Mouse (Mus musculus): Measurements from ENCODE around the gene Prdx1. TPM values are rescaled to one million over a fixed set of nuclear protein-coding genes. Genes with fewer than 3 reads are reported as not detected.
"Not testable (repeated sequence)": the region's sequence is repeated elsewhere in the genome, so short reads cannot be mapped to it uniquely, and the experiment has no call there.

The Prdx1 gene
- polyA plus RNA-seq, 1 experiment from 2014 or later: 1,105 TPM

DNA sequence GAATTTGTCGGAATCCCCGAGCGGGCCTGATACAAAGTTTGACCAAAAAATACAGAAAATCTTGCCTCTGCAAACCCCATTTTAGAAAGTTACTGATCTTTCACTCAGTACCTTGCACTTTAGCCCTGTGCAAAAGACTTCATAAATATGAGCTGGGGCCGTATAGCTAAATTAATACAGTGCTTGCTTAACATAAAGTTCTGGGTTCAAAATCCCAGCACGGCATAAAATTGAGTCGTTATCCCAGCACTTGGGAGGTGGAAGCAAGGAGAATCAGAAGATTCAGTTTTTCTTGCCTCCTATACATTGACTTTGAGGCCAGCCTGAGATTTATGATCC is 33.6 kb upstream of the Prdx1 start:
- peak overlapping the region; percentile 92 for H3K27ac ChIP-seq (replicated peaks; ENCODE audit: low read depth, low read length)
- H3K9me3 ChIP-seq (ENCODE audit: control insufficient read depth, low read length): no peaks in the 10 kb centered on the region
- ATAC-seq (ENCODE audit: low read depth): peak; percentile 7; the same call in 1 of the 2 replicates
- DNase-seq (ENCODE audit: low spot score): no peak
- H3K27me3 ChIP-seq (replicated peaks; ENCODE audit: control insufficient read depth, insufficient read depth, low read length): no peaks in the 10 kb centered on the region
- H3K4me2 ChIP-seq (ENCODE audit: low read depth, low read length): peak overlapping the region; percentile 55
- H3K9ac ChIP-seq (ENCODE audit: low read depth, low read length): peak overlapping the region; percentile 89
- H3K36me3 ChIP-seq (ENCODE audit: control insufficient read depth, insufficient read depth, low read length): peaks cover 28% of the 10 kb centered on the region
- peak overlapping the region; percentile 79 for H3K4me3 ChIP-seq (ENCODE audit: low read depth, low read length)
- peaks cover 9% of the 10 kb centered on the region for H3K4me1 ChIP-seq (ENCODE audit: control insufficient read depth, insufficient read depth, low read length)
- WGBS: 9% methylated on average over 6 of the region's 6 CpGs

DNA sequence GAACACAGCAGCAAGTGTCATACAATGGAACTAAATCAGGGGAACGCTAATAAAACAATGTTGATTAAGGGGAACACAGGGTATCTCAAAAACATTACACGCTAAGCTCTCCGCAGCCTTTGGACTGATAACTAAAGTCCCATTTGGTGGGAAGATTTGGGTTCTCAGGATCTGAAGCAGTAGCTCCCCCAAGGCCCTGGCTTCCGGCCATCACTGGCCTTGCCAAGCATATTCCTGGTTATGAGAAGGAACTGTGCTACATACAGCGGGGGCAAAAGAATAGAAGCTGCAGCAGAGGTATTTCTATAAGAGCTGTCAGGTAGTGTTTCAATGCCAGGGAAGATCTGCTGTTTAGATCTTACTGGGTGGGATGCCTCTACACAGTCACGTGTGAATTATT is 32.1 kb upstream of the Prdx1 start:
- no peaks in the 10 kb centered on the region for H3K27me3 ChIP-seq (replicated peaks; ENCODE audit: control insufficient read depth, insufficient read depth, low read length)

DNA sequence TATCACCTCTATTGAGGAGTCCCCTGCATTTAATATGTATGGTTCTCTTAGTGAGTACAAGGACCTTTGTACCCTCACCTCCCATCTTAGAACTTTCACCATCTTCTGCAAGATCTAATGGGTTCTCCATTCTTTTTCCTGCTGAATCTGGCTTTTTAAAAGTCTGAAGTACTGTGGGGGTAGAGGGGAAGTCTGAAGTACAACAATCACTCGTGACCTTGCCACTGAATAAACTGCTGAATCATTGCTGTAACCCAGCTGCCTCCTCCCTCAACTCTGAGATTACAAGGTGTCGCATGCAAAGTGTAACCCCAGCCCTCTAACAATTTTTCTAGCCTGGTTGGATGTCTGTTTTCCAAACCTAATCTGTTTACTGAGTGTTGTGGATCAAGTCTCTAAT is 30.2 kb upstream of the Prdx1 start:
- Histone ChIP-seq H3K27me3 (replicated peaks; ENCODE audit: control insufficient read depth, insufficient read depth, low read length) (no peaks in the 10 kb centered on the region), H3K27ac (replicated peaks; ENCODE audit: low read depth, low read length) (no peak overlapping the region), H3K9ac (ENCODE audit: low read depth, low read length) (no peak overlapping the region), H3K36me3 (ENCODE audit: control insufficient read depth, insufficient read depth, low read length) (no peaks in the 10 kb centered on the region), H3K9me3 (ENCODE audit: control insufficient read depth, low read length) (no peaks in the 10 kb centered on the region), H3K4me2 (ENCODE audit: low read depth, low read length) (no peak overlapping the region), H3K4me1 (ENCODE audit: control insufficient read depth, insufficient read depth, low read length) (peaks cover 2% of the 10 kb centered on the region), H3K4me3 (ENCODE audit: low read depth, low read length) (no peak overlapping the region)
- 54% methylated on average over 2 of the region's 2 CpGs for WGBS
- ATAC-seq (ENCODE audit: low read depth) (no peak), DNase-seq (ENCODE audit: low spot score) (no peak)

More for the DNA sequence above, 32.1 kb upstream of the Prdx1 start:
- H3K9ac ChIP-seq (ENCODE audit: low read depth, low read length): no peak overlapping the region
- WGBS: 89% methylated on average over 6 of the region's 6 CpGs
- H3K4me3 ChIP-seq (ENCODE audit: low read depth, low read length): no peak overlapping the region
- DNase-seq (ENCODE audit: low spot score) (no peak), ATAC-seq (ENCODE audit: low read depth) (no peak)
- H3K36me3 ChIP-seq (ENCODE audit: control insufficient read depth, insufficient read depth, low read length): peaks cover 14% of the 10 kb centered on the region
- H3K4me1 ChIP-seq (ENCODE audit: control insufficient read depth, insufficient read depth, low read length): peaks cover 7% of the 10 kb centered on the region
- no peaks in the 10 kb centered on the region for H3K9me3 ChIP-seq (ENCODE audit: control insufficient read depth, low read length)
- H3K27ac ChIP-seq (replicated peaks; ENCODE audit: low read depth, low read length): no peak overlapping the region
- no peak overlapping the region for H3K4me2 ChIP-seq (ENCODE audit: low read depth, low read length)

DNA sequence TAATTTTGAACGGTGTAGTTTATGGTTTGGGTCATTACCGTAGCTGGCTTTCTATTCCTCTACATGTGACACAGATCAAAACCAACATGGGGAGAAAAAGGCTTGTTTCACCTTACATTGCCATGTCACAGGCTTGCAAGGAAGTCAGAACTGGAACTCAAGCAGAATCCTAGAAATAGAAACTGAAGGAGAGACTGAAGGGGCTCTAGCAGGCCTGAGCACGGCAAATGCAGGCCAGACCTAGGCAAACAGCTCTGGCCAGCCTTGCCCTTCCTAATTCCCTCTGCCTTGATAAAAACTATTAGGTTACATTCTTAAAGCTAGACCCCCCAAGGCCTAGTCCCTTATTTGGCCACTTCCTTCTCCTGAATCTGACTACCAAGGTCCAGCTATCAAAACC is 29.7 kb upstream of the Prdx1 start:
- Histone ChIP-seq H3K4me3 (ENCODE audit: low read depth, low read length) (no peak overlapping the region), H3K27ac (replicated peaks; ENCODE audit: low read depth, low read length) (no peak overlapping the region), H3K4me1 (ENCODE audit: control insufficient read depth, insufficient read depth, low read length) (no peaks in the 10 kb centered on the region), H3K9me3 (ENCODE audit: control insufficient read depth, low read length) (no peaks in the 10 kb centered on the region), H3K36me3 (ENCODE audit: control insufficient read depth, insufficient read depth, low read length) (no peaks in the 10 kb centered on the region), H3K4me2 (ENCODE audit: low read depth, low read length) (no peak overlapping the region), H3K9ac (ENCODE audit: low read depth, low read length) (no peak overlapping the region), H3K27me3 (replicated peaks; ENCODE audit: control insufficient read depth, insufficient read depth, low read length) (no peaks in the 10 kb centered on the region)
- ATAC-seq (ENCODE audit: low read depth) (no peak), DNase-seq (ENCODE audit: low spot score) (no peak)
- 67% methylated on average over 3 of the region's 3 CpGs for WGBS

DNA sequence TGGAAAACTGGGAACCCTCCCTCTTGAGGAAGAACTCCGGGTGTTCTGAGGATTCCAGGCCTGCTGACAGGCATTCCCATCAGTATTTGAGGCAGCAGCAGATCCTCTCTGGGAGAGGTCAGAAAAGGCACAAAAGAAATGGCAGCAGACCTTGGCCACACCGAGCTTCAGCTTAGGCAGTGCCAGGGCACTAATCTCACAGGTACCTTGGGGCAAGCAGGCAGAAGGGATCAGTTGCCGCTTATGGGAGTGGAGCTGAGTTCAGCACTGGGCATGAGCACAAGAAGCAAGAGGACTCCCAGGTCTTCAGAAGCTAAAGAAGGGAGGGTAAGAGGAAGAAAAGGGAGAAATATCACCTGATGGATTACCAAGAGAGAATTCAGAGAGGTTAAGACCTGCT is 27.4 kb upstream of the Prdx1 start:
- no peaks in the 10 kb centered on the region for H3K27me3 ChIP-seq (replicated peaks; ENCODE audit: control insufficient read depth, insufficient read depth, low read length)
- no peak overlapping the region for H3K4me3 ChIP-seq (ENCODE audit: low read depth, low read length)
- H3K4me2 ChIP-seq (ENCODE audit: low read depth, low read length): no peak overlapping the region
- H3K36me3 ChIP-seq (ENCODE audit: control insufficient read depth, insufficient read depth, low read length): no peaks in the 10 kb centered on the region
- no peaks in the 10 kb centered on the region for H3K4me1 ChIP-seq (ENCODE audit: control insufficient read depth, insufficient read depth, low read length)
- no peaks in the 10 kb centered on the region for H3K9me3 ChIP-seq (ENCODE audit: control insufficient read depth, low read length)
- 44% methylated on average over 3 of the region's 3 CpGs for WGBS
- DNase-seq (ENCODE audit: low spot score) (no peak), ATAC-seq (ENCODE audit: low read depth) (no peak)
- H3K27ac ChIP-seq (replicated peaks; ENCODE audit: low read depth, low read length): no peak overlapping the region
- H3K9ac ChIP-seq (ENCODE audit: low read depth, low read length): no peak overlapping the region

DNA sequence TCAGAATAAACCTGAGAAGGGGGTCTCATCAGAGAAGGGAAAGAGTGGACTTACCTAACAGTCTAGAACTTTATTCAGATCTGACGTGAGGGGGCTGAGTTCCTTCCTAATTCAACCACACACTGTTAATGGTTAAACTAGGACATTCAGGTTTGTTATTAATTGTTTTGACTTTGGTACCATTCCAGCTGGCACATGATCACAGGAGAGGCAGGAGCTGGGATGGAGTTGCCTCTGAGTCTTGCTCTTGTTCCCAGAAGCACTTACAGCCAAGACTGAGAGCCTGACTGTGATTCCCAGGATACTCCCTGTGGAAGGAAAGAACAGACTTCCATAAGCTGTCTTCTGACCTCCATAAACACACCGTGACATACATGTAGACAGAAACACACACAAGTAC is 25.9 kb upstream of the Prdx1 start:
- Histone ChIP-seq H3K9me3 (ENCODE audit: control insufficient read depth, low read length) (no peaks in the 10 kb centered on the region), H3K9ac (ENCODE audit: low read depth, low read length) (no peak overlapping the region), H3K27ac (replicated peaks; ENCODE audit: low read depth, low read length) (no peak overlapping the region), H3K4me1 (ENCODE audit: control insufficient read depth, insufficient read depth, low read length) (no peaks in the 10 kb centered on the region), H3K27me3 (replicated peaks; ENCODE audit: control insufficient read depth, insufficient read depth, low read length) (no peaks in the 10 kb centered on the region), H3K4me3 (ENCODE audit: low read depth, low read length) (no peak overlapping the region), H3K4me2 (ENCODE audit: low read depth, low read length) (no peak overlapping the region), H3K36me3 (ENCODE audit: control insufficient read depth, insufficient read depth, low read length) (no peaks in the 10 kb centered on the region)
- ATAC-seq (ENCODE audit: low read depth): no peak
- 72% methylated on average over 2 of the region's 2 CpGs for WGBS
- peak; percentile 9 for DNase-seq (ENCODE audit: low spot score)

DNA sequence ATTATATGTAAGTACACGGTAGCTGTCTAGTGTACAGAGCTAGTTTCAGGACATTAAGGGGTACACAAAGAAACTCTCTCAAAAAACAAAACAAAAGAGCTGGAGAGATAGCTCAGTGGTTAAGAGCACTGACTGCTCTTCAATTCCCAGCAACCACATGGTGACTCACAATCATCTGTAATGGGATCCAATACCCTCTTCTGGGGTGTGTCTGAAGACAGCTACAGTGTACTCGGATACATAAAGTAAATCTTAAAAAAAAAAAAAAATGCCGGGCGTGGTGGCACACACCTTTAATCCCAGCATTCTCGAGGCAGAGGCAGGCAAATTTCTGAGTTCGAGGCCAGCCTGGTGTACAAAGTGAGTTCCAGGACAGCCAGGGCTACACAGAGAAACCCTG is 25.4 kb upstream of the Prdx1 start:
- DNase-seq (ENCODE audit: low spot score); H3K27me3 ChIP-seq (replicated peaks; ENCODE audit: control insufficient read depth, insufficient read depth, low read length); H3K4me1 ChIP-seq (ENCODE audit: control insufficient read depth, insufficient read depth, low read length); ATAC-seq (ENCODE audit: low read depth); H3K9ac ChIP-seq (ENCODE audit: low read depth, low read length); H3K27ac ChIP-seq (replicated peaks; ENCODE audit: low read depth, low read length); H3K36me3 ChIP-seq (ENCODE audit: control insufficient read depth, insufficient read depth, low read length); H3K4me3 ChIP-seq (ENCODE audit: low read depth, low read length); H3K9me3 ChIP-seq (ENCODE audit: control insufficient read depth, low read length); H3K4me2 ChIP-seq (ENCODE audit: low read depth, low read length): not testable (repeated sequence)
- WGBS: 81% methylated on average over 6 of the region's 6 CpGs

DNA sequence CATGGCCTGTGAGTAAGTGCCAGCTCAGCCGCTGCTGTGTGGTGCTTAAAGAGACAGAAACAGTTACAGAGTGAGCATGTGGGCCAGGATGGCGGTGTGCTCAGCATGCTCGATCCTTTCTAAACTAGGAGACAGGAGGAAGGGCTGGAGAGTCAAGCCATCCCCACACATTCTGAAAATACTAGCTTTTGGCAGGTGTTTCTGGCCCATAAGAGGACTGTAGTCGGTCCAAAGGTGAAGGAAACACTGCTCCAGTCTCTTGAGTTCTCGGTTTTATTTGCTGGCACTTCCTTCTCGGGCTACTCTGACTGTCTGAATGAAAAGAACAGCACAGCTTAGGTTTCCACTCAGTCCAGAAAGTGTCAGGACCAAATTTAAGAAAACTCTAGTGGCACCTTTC is 24.5 kb upstream of the Prdx1 start:
- H3K27ac ChIP-seq (replicated peaks; ENCODE audit: low read depth, low read length): no peak overlapping the region
- H3K4me1 ChIP-seq (ENCODE audit: control insufficient read depth, insufficient read depth, low read length): no peaks in the 10 kb centered on the region
- no peaks in the 10 kb centered on the region for H3K27me3 ChIP-seq (replicated peaks; ENCODE audit: control insufficient read depth, insufficient read depth, low read length)
- no peak overlapping the region for H3K9ac ChIP-seq (ENCODE audit: low read depth, low read length)
- DNase-seq (ENCODE audit: low spot score) (no peak), ATAC-seq (ENCODE audit: low read depth) (no peak)
- no peaks in the 10 kb centered on the region for H3K9me3 ChIP-seq (ENCODE audit: control insufficient read depth, low read length)
- no peak overlapping the region for H3K4me2 ChIP-seq (ENCODE audit: low read depth, low read length)
- WGBS: 72% methylated on average over 6 of the region's 6 CpGs
- no peak overlapping the region for H3K4me3 ChIP-seq (ENCODE audit: low read depth, low read length)
- H3K36me3 ChIP-seq (ENCODE audit: control insufficient read depth, insufficient read depth, low read length): no peaks in the 10 kb centered on the region

DNA sequence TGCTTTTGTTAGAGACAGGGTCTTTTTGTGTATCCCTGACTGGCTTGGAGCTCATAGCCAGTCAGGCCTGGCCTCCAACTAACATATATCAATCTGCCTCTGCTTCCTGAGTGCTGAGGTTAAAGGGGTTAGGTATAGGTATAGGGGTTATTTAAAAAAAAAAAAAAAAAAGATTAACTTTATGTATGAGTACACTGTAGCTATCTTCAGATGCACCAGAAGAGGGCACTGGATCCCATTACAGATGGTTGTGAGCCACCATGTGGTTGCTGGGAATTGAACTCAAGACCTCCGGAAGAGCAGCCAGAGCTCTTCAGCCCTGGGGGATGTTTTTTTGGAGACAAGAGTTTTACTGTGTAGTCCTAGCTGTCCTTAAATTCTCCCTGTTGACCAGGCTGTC is 23.3 kb upstream of the Prdx1 start:
- Histone ChIP-seq H3K4me1 (ENCODE audit: control insufficient read depth, insufficient read depth, low read length) (no peaks in the 10 kb centered on the region), H3K36me3 (ENCODE audit: control insufficient read depth, insufficient read depth, low read length) (no peaks in the 10 kb centered on the region), H3K9me3 (ENCODE audit: control insufficient read depth, low read length) (no peaks in the 10 kb centered on the region), H3K4me3 (ENCODE audit: low read depth, low read length) (no peak overlapping the region), H3K9ac (ENCODE audit: low read depth, low read length) (no peak overlapping the region), H3K4me2 (ENCODE audit: low read depth, low read length) (no peak overlapping the region), H3K27ac (replicated peaks; ENCODE audit: low read depth, low read length) (no peak overlapping the region), H3K27me3 (replicated peaks; ENCODE audit: control insufficient read depth, insufficient read depth, low read length) (no peaks in the 10 kb centered on the region)
- no peak for DNase-seq (ENCODE audit: low spot score)
- ATAC-seq (ENCODE audit: low read depth): no peak
- WGBS: 100% methylated on average over 1 of the region's 1 CpGs
